Mouse (Mus musculus) layer of hippocampus, postnatal 25 days (tissue): ENCODE data around the gene CN725425. TPM values are rescaled to one million over a fixed set of nuclear protein-coding genes. Genes with fewer than 3 reads are reported as not detected.

Experiments used
- total RNA-seq, 2 experiments: library from RNA; stranded (reverse); gene quantifications; 2 replicates each; pipeline ENCODE4 v1.2.3; 2021

The CN725425 gene
- total RNA-seq, 2 experiments from 2014 or later, result 0.12 TPM; not detected in 1

Other genes starting within 250 kb of the CN725425 start
- gene Kif21a, start 149.5 kb upstream of the CN725425 start, total RNA-seq, result 100 to 1,000 TPM; 104 to 113 TPM
- gene Abcd2, start 7.7 kb upstream of the CN725425 start, total RNA-seq, result 10 to 100 TPM; 20.2 to 22.2 TPM